Mouse (Mus musculus) heart, adult 2 months (tissue): ENCODE data around the gene 1700029I15Rik.

ENCODE experiments used
- CTCF ChIP-seq: fragments of 200-600 bp; IDR thresholded peaks from 2 replicates; pipeline ENCODE4 v1.8.1; 2022; ENCODE audit warnings: antibody characterized with exemption, mild to moderate bottlenecking, moderate library complexity
- EP300 ChIP-seq: fragments of 200-500 bp; IDR thresholded peaks from 2 replicates; pipeline ENCODE4 v1.6.1; 2011; ENCODE audit warnings: low read depth, low read length, control low read depth; ENCODE audit not compliant: insufficient read depth
- POLR2A ChIP-seq: fragments of 200-500 bp; IDR thresholded peaks from 2 replicates; pipeline ENCODE4 v1.6.1; 2011; ENCODE audit warnings: mild to moderate bottlenecking, low read depth, low read length, control low read depth; ENCODE audit not compliant: insufficient read depth

GRCm38 (mm10) chr2:92425366-92425765, 43.0 kb downstream of the 1700029I15Rik start:
- TF ChIP-seq POLR2A: no peak
- no peak for TF ChIP-seq CTCF
- no peak for TF ChIP-seq EP300
